Mouse (Mus musculus) MEL-GATA-1-ER (cell line): ENCODE measurements around the gene Masp2.

ENCODE experiments used
- DNase-seq: peaks from one replicate; pipeline ENCODE4 v3.0.0-alpha.2; 2012; ENCODE audit warnings: low read depth; ENCODE audit errors: extremely low read depth

The Masp2 gene

GRCm38 (mm10) chr4:148600316-148600715 is 2.0 kb upstream of the Masp2 start:
- DNase-seq, result no peak

GRCm38 (mm10) chr4:148601871-148602270 is 483 bp upstream of the Masp2 start:
- no peak for DNase-seq

GRCm38 (mm10) chr4:148603376-148604139 is 1.2 kb downstream of the Masp2 start:
- DNase-seq, result no peak

GRCm38 (mm10) chr4:148604141-148604540 is 1.8 kb downstream of the Masp2 start:
- no peak for DNase-seq

GRCm38 (mm10) chr4:148604541-148605165 is 2.3 kb downstream of the Masp2 start:
- no peak for DNase-seq

- DNase-seq, result peak; percentile 44
These were observed 5.4 kb downstream of the Masp2 start for GRCm38 (mm10) chr4:148607758-148608157.

GRCm38 (mm10) chr4:148609805-148610204 is 7.5 kb downstream of the Masp2 start:
- no peak for DNase-seq

- DNase-seq, result no peak
These were observed 8.4 kb downstream of the Masp2 start for GRCm38 (mm10) chr4:148610631-148611364.

- no peak for DNase-seq
These were observed 10.2 kb downstream of the Masp2 start for GRCm38 (mm10) chr4:148612557-148612956.

GRCm38 (mm10) chr4:148613738-148614137 is 11.4 kb downstream of the Masp2 start:
- no peak for DNase-seq

- DNase-seq, result no peak
These were observed 17.5 kb downstream of the Masp2 start for GRCm38 (mm10) chr4:148619805-148620204.

- no peak for DNase-seq
These were observed 18.4 kb downstream of the Masp2 start for GRCm38 (mm10) chr4:148620718-148621117.

- DNase-seq, result no peak
These were observed 20.1 kb downstream of the Masp2 start for GRCm38 (mm10) chr4:148622485-148622884.

GRCm38 (mm10) chr4:148623609-148624008 is 21.3 kb downstream of the Masp2 start:
- DNase-seq, result no peak

GRCm38 (mm10) chr4:148625010-148625409 is 22.7 kb downstream of the Masp2 start:
- no peak for DNase-seq

- no peak for DNase-seq
These were observed 23.6 kb downstream of the Masp2 start for GRCm38 (mm10) chr4:148625756-148626622.

GRCm38 (mm10) chr4:148626623-148627185 is 24.4 kb downstream of the Masp2 start, which contains the start of gene Tardbp:
Gene Tardbp, minus strand, starts transcription at chr4:148627019.
- peak; percentile 70 for DNase-seq

- no peak for DNase-seq
These were observed 24.9 kb downstream of the Masp2 start for GRCm38 (mm10) chr4:148627246-148627645.

- DNase-seq, result no peak
These were observed 29.8 kb downstream of the Masp2 start for GRCm38 (mm10) chr4:148632013-148632692.

GRCm38 (mm10) chr4:148633395-148634061 is 31.2 kb downstream of the Masp2 start:
- no peak for DNase-seq
